Mouse (Mus musculus) mature B cell (primary cell): Measurements from ENCODE around the gene Lypd4.
"Not testable (repeated sequence)": the region's sequence is repeated elsewhere in the genome, so short reads cannot be mapped to it uniquely, and the experiment has no call there.

Experiments used
- in situ Hi-C: fragments of 300-500 bp; cut with MboI; formaldehyde crosslinking; loops from 2 replicates; pipeline ENCODE4 v1.14.3; 2019

The Lypd4 gene

GRCm38 (mm10) chr7:24850899-24851303 lies 18.8 kb downstream of the Lypd4 start:
- in situ Hi-C loops = no loop called here

- in situ Hi-C loops = no loop called here
Observed at GRCm38 (mm10) chr7:24850162-24850561, 19.6 kb downstream of the Lypd4 start.

- in situ Hi-C loops = not testable (repeated sequence)
Observed at GRCm38 (mm10) chr7:24846576-24846975, 23.2 kb downstream of the Lypd4 start.

- in situ Hi-C loops = no loop called here
Observed at GRCm38 (mm10) chr7:24845713-24846112, 24.0 kb downstream of the Lypd4 start.

GRCm38 (mm10) chr7:24845181-24845580 lies 24.6 kb downstream of the Lypd4 start:
- in situ Hi-C loops = no loop called here

GRCm38 (mm10) chr7:24844144-24844543 lies 25.6 kb downstream of the Lypd4 start:
- in situ Hi-C loops = no loop called here

GRCm38 (mm10) chr7:24841009-24841408 lies 28.7 kb downstream of the Lypd4 start:
- in situ Hi-C loops = no loop called here

- in situ Hi-C loops = no loop called here
Observed at GRCm38 (mm10) chr7:24840331-24840730, 29.4 kb downstream of the Lypd4 start.

GRCm38 (mm10) chr7:24839410-24839808 lies 30.3 kb downstream of the Lypd4 start:
- in situ Hi-C loops = no loop called here

GRCm38 (mm10) chr7:24838732-24839409 lies 30.9 kb downstream of the Lypd4 start:
- in situ Hi-C loops = not testable (repeated sequence)

GRCm38 (mm10) chr7:24827181-24827580 lies 42.6 kb downstream of the Lypd4 start:
- in situ Hi-C loops = no loop called here

GRCm38 (mm10) chr7:24824452-24824851 lies 45.3 kb downstream of the Lypd4 start:
- in situ Hi-C loops = loop anchor here (5.0 kb wide), 1 partner anchor 143 kb away; no protein-coding TSS in a partner anchor

GRCm38 (mm10) chr7:24817502-24817901 lies 52.2 kb downstream of the Lypd4 start:
- in situ Hi-C loops = loop anchor here (10.0 kb wide), 1 partner anchor 127 kb away; the partner anchor contains the start of gene Gm4881
